Mouse (Mus musculus) heart, embryonic 16.5 days (tissue): ENCODE data around the gene Rfc4. TPM values are rescaled to one million over a fixed set of nuclear protein-coding genes. Genes with fewer than 3 reads are reported as not detected.
"Not testable (repeated sequence)": the region's sequence is repeated elsewhere in the genome, so short reads cannot be mapped to it uniquely, and the experiment has no call there.

Source experiments
- ATAC-seq: fragments of 200-750 bp; cut with Nextera tagmentation; replicated peaks from 2 replicates; pipeline ENCODE4 v1.8.0; 2017; ENCODE audit warnings: moderate number of reproducible peaks; ENCODE audit not compliant: insufficient read depth, low FRiP score; ENCODE audit errors: extremely low read depth
- H3K27ac ChIP-seq: fragments of 300-500 bp; sonication (generic); 2 replicates; pipeline ENCODE4 v1.5.1; 2014; ENCODE audit warnings: mild to moderate bottlenecking, low read length, control low read depth, moderate library complexity
- H3K27me3 ChIP-seq: fragments of 300-500 bp; sonication (generic); 2 replicates; pipeline ENCODE4 v1.6.1; 2014; ENCODE audit warnings: low read length, mixed read lengths; ENCODE audit not compliant: control insufficient read depth, insufficient read depth
- H3K36me3 ChIP-seq: fragments of 300-500 bp; sonication (generic); 2 replicates; pipeline ENCODE4 v1.6.1; 2014; ENCODE audit not compliant: control insufficient read depth, insufficient read depth
- H3K4me1 ChIP-seq: fragments of 300-500 bp; sonication (generic); 2 replicates; pipeline ENCODE4 v1.6.1; 2014; ENCODE audit warnings: low read length, mixed read lengths; ENCODE audit not compliant: control insufficient read depth, insufficient read depth
- H3K4me2 ChIP-seq: fragments of 300-500 bp; sonication (generic); 2 replicates; pipeline ENCODE4 v1.6.1; 2014; ENCODE audit warnings: low read depth, mild to moderate bottlenecking, control low read depth, low read length
- H3K4me3 ChIP-seq: fragments of 300-500 bp; sonication (generic); 2 replicates; pipeline ENCODE4 v1.5.1; 2014; ENCODE audit warnings: mild to moderate bottlenecking, control low read depth, low read length
- H3K9ac ChIP-seq: fragments of 300-500 bp; sonication (generic); 2 replicates; pipeline ENCODE4 v1.6.1; 2014; ENCODE audit warnings: low read length, control low read depth
- H3K9me3 ChIP-seq: fragments of 300-500 bp; sonication (generic); replicated peaks from 2 replicates; pipeline ENCODE4 v1.6.1; 2016; ENCODE audit warnings: low read length; ENCODE audit not compliant: control insufficient read depth
- WGBS: fragments of 180-500 bp; shearing (Covaris S2); extraction: QIAGEN DNeasy Blood & Tissue Kit; methylation state at CpG from one replicate; pipeline ENCODE4 v1.1.7; 2014; 5-methylcytosine and 5-hydroxymethylcytosine counted together
- polyA plus RNA-seq: library from polyadenylated mRNA; unstranded; fragments of >200 nt; fragmentation: Nextera tagmentation; extraction: Ambion mirVana; gene quantifications from 2 replicates; pipeline ENCODE4 v1.2.1, GENCODE M21; 2015

The Rfc4 gene
- polyA plus RNA-seq, 1 experiment from 2014 or later, result 77.8 TPM

- Histone ChIP-seq H3K4me2 (peak overlapping the region; percentile 74), H3K9ac (peak overlapping the region; percentile 72), H3K36me3 (no peaks in the 10 kb centered on the region), H3K9me3 (no peaks in the 10 kb centered on the region), H3K27me3 (no peaks in the 10 kb centered on the region), H3K4me3 (peak overlapping the region; percentile 56), H3K27ac (peak overlapping the region; percentile 59), H3K4me1 (peaks cover 21% of the 10 kb centered on the region)
- no peak for ATAC-seq
- 9% methylated on average over 15 of the region's 15 CpGs for WGBS
Observed at GRCm38 (mm10) chr16:23102340-23103037, 25.0 kb downstream of the Rfc4 start.

GRCm38 (mm10) chr16:23100613-23101012 is 26.9 kb downstream of the Rfc4 start:
- Histone ChIP-seq H3K4me3 (peak overlapping the region; percentile 44), H3K4me1 (peaks cover 18% of the 10 kb centered on the region), H3K36me3 (no peaks in the 10 kb centered on the region), H3K27ac (peak overlapping the region; percentile 48), H3K27me3 (no peaks in the 10 kb centered on the region), H3K9me3 (no peaks in the 10 kb centered on the region), H3K9ac (peak overlapping the region; percentile 73), H3K4me2 (peak overlapping the region; percentile 74)
- WGBS, result 12% methylated on average over 10 of the region's 10 CpGs
- ATAC-seq, result peak; percentile 42; the same call in 1 of the 2 replicates

GRCm38 (mm10) chr16:23100099-23100575 is 27.4 kb downstream of the Rfc4 start:
- Histone ChIP-seq H3K36me3 (no peaks in the 10 kb centered on the region), H3K27me3 (no peaks in the 10 kb centered on the region), H3K9ac (peak overlapping the region; percentile 73), H3K4me1 (peaks cover 16% of the 10 kb centered on the region), H3K4me2 (peak overlapping the region; percentile 74), H3K4me3 (peak overlapping the region; percentile 44), H3K9me3 (no peaks in the 10 kb centered on the region), H3K27ac (peak overlapping the region; percentile 48)
- 6% methylated on average over 9 of the region's 9 CpGs for WGBS
- peak; percentile 54; the same call in 1 of the 2 replicates for ATAC-seq

GRCm38 (mm10) chr16:23099632-23100031 is 27.9 kb downstream of the Rfc4 start:
- Histone ChIP-seq H3K4me2 (peak overlapping the region; percentile 74), H3K9ac (peak overlapping the region; percentile 73), H3K4me3 (peak overlapping the region; percentile 44), H3K27ac (peak overlapping the region; percentile 48; the same call in 1 of the 2 replicates), H3K4me1 (peaks cover 16% of the 10 kb centered on the region), H3K36me3 (no peaks in the 10 kb centered on the region), H3K9me3 (no peaks in the 10 kb centered on the region), H3K27me3 (no peaks in the 10 kb centered on the region)
- ATAC-seq, result no peak
- WGBS, result 13% methylated on average over 12 of the region's 12 CpGs

GRCm38 (mm10) chr16:23098105-23098452 is 29.5 kb downstream of the Rfc4 start:
- H3K4me1 ChIP-seq, result peaks cover 16% of the 10 kb centered on the region
- not testable (repeated sequence) for H3K36me3 ChIP-seq, H3K4me2 ChIP-seq, H3K9me3 ChIP-seq, H3K27ac ChIP-seq, ATAC-seq, H3K4me3 ChIP-seq, H3K27me3 ChIP-seq, H3K9ac ChIP-seq
- WGBS, result 92% methylated on average over 1 of the region's 1 CpGs

- H3K4me2 ChIP-seq, H3K27ac ChIP-seq, H3K4me3 ChIP-seq, H3K36me3 ChIP-seq, H3K27me3 ChIP-seq, H3K9me3 ChIP-seq, H3K9ac ChIP-seq, ATAC-seq: not testable (repeated sequence)
- WGBS, result 80% methylated on average over 8 of the region's 8 CpGs
- H3K4me1 ChIP-seq, result peaks cover 16% of the 10 kb centered on the region
Observed at GRCm38 (mm10) chr16:23097290-23098104, 30.0 kb downstream of the Rfc4 start.

- not testable (repeated sequence) for H3K4me3 ChIP-seq, ATAC-seq, H3K9me3 ChIP-seq, H3K27ac ChIP-seq, H3K36me3 ChIP-seq, H3K9ac ChIP-seq, H3K27me3 ChIP-seq, H3K4me2 ChIP-seq
- 83% methylated on average over 1 of the region's 1 CpGs for WGBS
- peaks cover 12% of the 10 kb centered on the region for H3K4me1 ChIP-seq
Observed at GRCm38 (mm10) chr16:23096886-23097285, 30.7 kb downstream of the Rfc4 start.

- H3K9me3 ChIP-seq, H3K4me3 ChIP-seq, H3K36me3 ChIP-seq: not testable (repeated sequence)
Observed at GRCm38 (mm10) chr16:23095581-23095980, 32.0 kb downstream of the Rfc4 start.

GRCm38 (mm10) chr16:23094136-23094535 is 33.4 kb downstream of the Rfc4 start:
- H3K4me2 ChIP-seq, result no peak overlapping the region
- no peaks in the 10 kb centered on the region for H3K36me3 ChIP-seq
- H3K9ac ChIP-seq, result no peak overlapping the region
- no peak overlapping the region for H3K4me3 ChIP-seq
- no peaks in the 10 kb centered on the region for H3K9me3 ChIP-seq
- no peak for ATAC-seq
- no peak overlapping the region for H3K27ac ChIP-seq
- 81% methylated on average over 6 of the region's 6 CpGs for WGBS
- H3K27me3 ChIP-seq, result no peaks in the 10 kb centered on the region
- no peaks in the 10 kb centered on the region for H3K4me1 ChIP-seq

More at GRCm38 (mm10) chr16:23095581-23095980, 32.0 kb downstream of the Rfc4 start:
- H3K9ac ChIP-seq, ATAC-seq, H3K27me3 ChIP-seq, H3K27ac ChIP-seq, H3K4me2 ChIP-seq, H3K4me1 ChIP-seq: not testable (repeated sequence)
- WGBS, result 89% methylated on average over 5 of the region's 5 CpGs
